Mouse (Mus musculus) liver, embryonic 14.5 days (tissue): Measurements from ENCODE around the gene Pus10.

Source experiments
- CTCF ChIP-seq: IDR thresholded peaks from 2 replicates; pipeline ENCODE4 v1.5.1; 2016; ENCODE audit warnings: antibody characterized with exemption, low read depth, control low read depth
- EP300 ChIP-seq: IDR thresholded peaks from 2 replicates; pipeline ENCODE4 v1.6.1; 2016; ENCODE audit warnings: antibody characterized with exemption, low read depth

DNA sequence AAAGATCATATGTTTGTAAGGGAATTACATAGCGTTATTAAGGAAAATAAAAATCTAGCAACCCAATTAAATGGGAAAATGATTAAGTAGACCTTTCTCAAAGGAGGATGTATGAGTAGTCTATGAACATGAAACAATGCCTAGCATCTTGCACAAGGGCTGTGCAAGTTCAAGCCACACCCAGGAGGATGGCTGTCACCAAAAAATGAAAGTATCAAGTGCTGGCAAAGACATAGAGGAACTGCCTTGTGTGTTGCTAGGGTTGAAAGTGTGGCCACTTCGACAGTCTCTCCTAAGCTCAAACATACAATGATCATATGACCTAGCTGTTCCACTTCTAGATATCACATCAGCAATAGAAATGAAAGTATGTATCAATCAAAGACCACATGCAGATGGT is 53.4 kb downstream of the Pus10 start:
- TF ChIP-seq CTCF (no peak), EP300 (no peak)
